Mouse (Mus musculus): Measurements from ENCODE around the gene Bcr. TPM values are rescaled to one million over a fixed set of nuclear protein-coding genes. Genes with fewer than 3 reads are reported as not detected.

Bcr gene
- polyA plus RNA-seq, 1 experiment: 20.8 TPM

DNA sequence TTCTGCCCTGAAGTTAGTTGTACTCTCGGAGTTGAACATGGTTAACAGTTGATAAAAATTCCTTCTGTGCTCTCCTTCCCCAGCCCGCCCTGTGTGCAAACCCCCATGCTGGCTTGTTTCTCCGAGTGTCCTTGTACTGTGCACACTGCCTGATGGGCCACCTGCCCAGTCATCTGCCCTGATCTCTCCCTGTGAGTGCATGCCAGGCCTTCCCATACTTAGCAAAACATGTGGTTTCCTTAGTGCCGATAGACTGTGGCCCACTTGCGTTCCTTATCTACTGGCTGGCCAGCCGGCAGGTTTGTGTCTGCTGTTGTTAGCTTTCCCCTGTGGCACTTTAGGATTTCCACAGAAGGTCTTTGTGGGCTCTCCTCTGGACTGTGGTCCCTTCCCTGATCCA is 6.3 kb upstream of the Bcr start:
- no peak for DNase-seq
- no peaks in the 10 kb centered on the region; the same call in 1 of the 2 replicates for H3K4me1 ChIP-seq (replicated peaks; ENCODE audit: control insufficient read depth, insufficient read depth, low read length)
- no peaks in the 10 kb centered on the region for H3K27me3 ChIP-seq (ENCODE audit: control insufficient read depth, insufficient read depth, low read length)
- TF ChIP-seq POLR2A (IDR thresholded peaks at IDR 0.05; ENCODE audit: control insufficient read depth, extremely low read depth, insufficient read depth, low read length, poor library complexity): no peak
- no peak for TF ChIP-seq CTCF (IDR thresholded peaks at IDR 0.05; ENCODE audit: borderline replicate concordance, control insufficient read depth, extremely low read depth, insufficient read depth, low read length, poor library complexity)
- H3K36me3 ChIP-seq (ENCODE audit: control insufficient read depth, insufficient read depth, low read length): no peaks in the 10 kb centered on the region
- 59% methylated on average over 6 of the region's 6 CpGs for WGBS
- no peak overlapping the region for H3K4me3 ChIP-seq (ENCODE audit: control insufficient read depth, insufficient read depth, low read length)
- no peak overlapping the region for H3K27ac ChIP-seq (ENCODE audit: control insufficient read depth, insufficient read depth, low read length)

DNA sequence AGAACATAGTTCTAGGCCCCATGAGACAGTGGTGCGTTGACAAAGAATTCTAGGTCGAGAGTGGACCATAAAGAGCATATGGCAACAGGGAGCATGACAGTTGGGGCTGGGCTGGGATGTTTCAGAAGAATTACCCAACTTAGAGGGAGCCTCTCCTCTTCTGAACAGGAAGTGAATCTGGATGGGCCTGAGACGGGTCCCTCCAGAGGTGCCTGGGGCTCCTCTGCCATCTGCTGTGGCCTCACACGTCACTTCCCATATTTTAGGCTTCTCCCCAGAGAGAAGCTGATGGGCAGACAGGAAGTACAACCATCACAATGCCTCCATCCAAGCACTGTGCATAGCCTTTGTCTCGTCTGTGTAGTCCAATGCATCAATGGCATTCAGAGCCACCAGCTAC is 4.7 kb upstream of the Bcr start:
- Histone ChIP-seq H3K27ac (ENCODE audit: control insufficient read depth, insufficient read depth, low read length) (no peak overlapping the region), H3K27me3 (ENCODE audit: control insufficient read depth, insufficient read depth, low read length) (no peaks in the 10 kb centered on the region), H3K4me3 (ENCODE audit: control insufficient read depth, insufficient read depth, low read length) (no peak overlapping the region), H3K36me3 (ENCODE audit: control insufficient read depth, insufficient read depth, low read length) (no peaks in the 10 kb centered on the region), H3K4me1 (replicated peaks; ENCODE audit: control insufficient read depth, insufficient read depth, low read length) (peaks cover 9% of the 10 kb centered on the region)
- WGBS: 66% methylated on average over 5 of the region's 5 CpGs
- TF ChIP-seq POLR2A (IDR thresholded peaks at IDR 0.05; ENCODE audit: control insufficient read depth, extremely low read depth, insufficient read depth, low read length, poor library complexity): no peak
- no peak for TF ChIP-seq CTCF (IDR thresholded peaks at IDR 0.05; ENCODE audit: borderline replicate concordance, control insufficient read depth, extremely low read depth, insufficient read depth, low read length, poor library complexity)
- DNase-seq: no peak

GRCm38 (mm10) chr10:75056255-75056654 is 4.1 kb upstream of the Bcr start:
- no peak overlapping the region for H3K27ac ChIP-seq (ENCODE audit: control insufficient read depth, insufficient read depth, low read length)
- H3K4me1 ChIP-seq (replicated peaks; ENCODE audit: control insufficient read depth, insufficient read depth, low read length): peaks cover 11% of the 10 kb centered on the region
- 88% methylated on average over 4 of the region's 4 CpGs for WGBS

GRCm38 (mm10) chr10:75058336-75058735 is 2.1 kb upstream of the Bcr start:
- Histone ChIP-seq H3K27ac (ENCODE audit: control insufficient read depth, insufficient read depth, low read length) (no peak overlapping the region), H3K27me3 (ENCODE audit: control insufficient read depth, insufficient read depth, low read length) (peaks cover 5% of the 10 kb centered on the region; the same call in 1 of the 2 replicates), H3K4me3 (ENCODE audit: control insufficient read depth, insufficient read depth, low read length) (no peak overlapping the region), H3K4me1 (replicated peaks; ENCODE audit: control insufficient read depth, insufficient read depth, low read length) (peaks cover 32% of the 10 kb centered on the region), H3K36me3 (ENCODE audit: control insufficient read depth, insufficient read depth, low read length) (no peaks in the 10 kb centered on the region)
- no peak for DNase-seq
- TF ChIP-seq POLR2A (IDR thresholded peaks at IDR 0.05; ENCODE audit: control insufficient read depth, extremely low read depth, insufficient read depth, low read length, poor library complexity): no peak
- no peak for TF ChIP-seq CTCF (IDR thresholded peaks at IDR 0.05; ENCODE audit: borderline replicate concordance, control insufficient read depth, extremely low read depth, insufficient read depth, low read length, poor library complexity)
- WGBS: 97% methylated on average over 8 of the region's 8 CpGs

More at GRCm38 (mm10) chr10:75056255-75056654, 4.1 kb upstream of the Bcr start:
- H3K27me3 ChIP-seq (ENCODE audit: control insufficient read depth, insufficient read depth, low read length): no peaks in the 10 kb centered on the region; the same call in 1 of the 2 replicates
- TF ChIP-seq CTCF (IDR thresholded peaks at IDR 0.05; ENCODE audit: borderline replicate concordance, control insufficient read depth, extremely low read depth, insufficient read depth, low read length, poor library complexity) (no peak), POLR2A (IDR thresholded peaks at IDR 0.05; ENCODE audit: control insufficient read depth, extremely low read depth, insufficient read depth, low read length, poor library complexity) (no peak)
- H3K4me3 ChIP-seq (ENCODE audit: control insufficient read depth, insufficient read depth, low read length): no peak overlapping the region
- no peak for DNase-seq
- no peaks in the 10 kb centered on the region for H3K36me3 ChIP-seq (ENCODE audit: control insufficient read depth, insufficient read depth, low read length)

DNA sequence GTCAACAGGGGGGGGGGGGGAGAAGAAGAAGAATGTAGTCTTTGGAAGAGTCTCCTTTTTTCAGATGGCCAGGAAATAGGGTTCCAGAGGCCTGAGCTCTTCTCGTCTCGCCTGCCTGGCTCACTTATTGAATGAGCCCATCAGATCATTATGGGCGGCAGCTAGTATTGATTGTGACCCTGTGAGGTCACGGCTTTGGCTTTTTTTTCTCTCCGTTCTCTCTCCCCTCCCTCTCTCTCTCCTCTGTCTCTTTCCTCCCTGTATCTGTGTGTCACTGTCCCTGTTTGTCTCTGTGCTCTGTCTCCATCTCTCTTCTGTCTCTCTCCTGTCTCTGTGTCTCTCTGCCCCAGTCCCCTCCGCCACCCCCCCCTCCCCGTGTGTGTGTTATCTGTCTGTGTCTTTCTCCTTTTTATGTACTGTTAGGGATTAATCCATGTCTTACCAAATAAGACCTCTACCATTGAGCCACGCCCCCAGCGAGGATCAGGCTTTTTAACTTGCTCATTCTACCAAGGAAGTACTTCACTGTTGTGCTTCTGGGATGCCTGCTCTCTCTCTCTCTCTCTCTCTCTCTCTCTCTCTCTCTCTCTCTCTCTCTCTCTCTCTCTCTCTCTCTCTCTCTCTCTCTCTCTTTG is 1.5 kb upstream of the Bcr start:
- DNase-seq: no peak
- Histone ChIP-seq H3K36me3 (ENCODE audit: control insufficient read depth, insufficient read depth, low read length) (no peaks in the 10 kb centered on the region), H3K27me3 (ENCODE audit: control insufficient read depth, insufficient read depth, low read length) (peaks cover 5% of the 10 kb centered on the region; the same call in 1 of the 2 replicates), H3K27ac (ENCODE audit: control insufficient read depth, insufficient read depth, low read length) (no peak overlapping the region), H3K4me1 (replicated peaks; ENCODE audit: control insufficient read depth, insufficient read depth, low read length) (peaks cover 37% of the 10 kb centered on the region), H3K4me3 (ENCODE audit: control insufficient read depth, insufficient read depth, low read length) (no peak overlapping the region)
- WGBS: 70% methylated on average over 9 of the region's 9 CpGs
- TF ChIP-seq POLR2A (IDR thresholded peaks at IDR 0.05; ENCODE audit: control insufficient read depth, extremely low read depth, insufficient read depth, low read length, poor library complexity) (no peak), CTCF (IDR thresholded peaks at IDR 0.05; ENCODE audit: borderline replicate concordance, control insufficient read depth, extremely low read depth, insufficient read depth, low read length, poor library complexity) (no peak)

DNA sequence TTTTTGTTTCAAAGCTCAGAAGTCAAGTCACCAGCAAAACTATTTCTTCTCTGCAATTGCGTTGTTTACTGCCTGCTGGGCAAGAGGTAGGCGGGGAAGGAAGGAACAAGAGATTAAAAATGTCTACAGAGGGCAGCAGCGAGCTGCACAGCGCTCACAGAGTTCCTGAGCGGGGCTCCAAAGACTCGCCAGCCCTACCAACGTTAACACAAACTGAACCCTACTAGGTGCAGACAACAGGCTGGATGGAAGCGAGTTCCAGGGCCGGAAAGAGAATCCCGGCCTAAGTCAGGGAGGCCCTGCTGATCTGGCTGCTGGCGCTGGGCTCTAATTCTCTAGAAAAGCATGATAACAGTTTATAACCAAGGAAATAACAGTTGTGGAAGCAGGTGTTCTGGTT is 996 bp upstream of the Bcr start:
- no peak overlapping the region for H3K27ac ChIP-seq (ENCODE audit: control insufficient read depth, insufficient read depth, low read length)
- H3K36me3 ChIP-seq (ENCODE audit: control insufficient read depth, insufficient read depth, low read length): no peaks in the 10 kb centered on the region
- 3% methylated on average over 11 of the region's 11 CpGs for WGBS
- no peak overlapping the region for H3K4me3 ChIP-seq (ENCODE audit: control insufficient read depth, insufficient read depth, low read length)
- peaks cover 37% of the 10 kb centered on the region for H3K4me1 ChIP-seq (replicated peaks; ENCODE audit: control insufficient read depth, insufficient read depth, low read length)
- TF ChIP-seq CTCF (IDR thresholded peaks at IDR 0.05; ENCODE audit: borderline replicate concordance, control insufficient read depth, extremely low read depth, insufficient read depth, low read length, poor library complexity): peak; percentile 67; the same call in 1 of the 2 replicates
- TF ChIP-seq POLR2A (IDR thresholded peaks at IDR 0.05; ENCODE audit: control insufficient read depth, extremely low read depth, insufficient read depth, low read length, poor library complexity): no peak
- H3K27me3 ChIP-seq (ENCODE audit: control insufficient read depth, insufficient read depth, low read length): peaks cover 5% of the 10 kb centered on the region; the same call in 1 of the 2 replicates
- peak; percentile 75 for DNase-seq
